Mouse (Mus musculus) forebrain, embryonic 10.5 days (tissue): Measurements from ENCODE around the gene Slc35e2. TPM values are rescaled to one million over a fixed set of nuclear protein-coding genes. Genes with fewer than 3 reads are reported as not detected.
A peak's percentile ranks its signal among the peaks of the same experiment; 100 is the strongest.
"Not testable (repeated sequence)": the region's sequence is repeated elsewhere in the genome, so short reads cannot be mapped to it uniquely, and the experiment has no call there.

ENCODE experiments used
- DNase-seq: peaks from one replicate; pipeline ENCODE4 v3.0.0-alpha.2; 2017; ENCODE audit warnings: low spot score; ENCODE audit errors: extremely low spot score
- H3K27ac ChIP-seq: fragments of 300-500 bp; sonication (generic); 2 replicates; pipeline ENCODE4 v1.5.1; 2016; ENCODE audit warnings: mild to moderate bottlenecking
- H3K27me3 ChIP-seq: fragments of 300-500 bp; sonication (generic); 2 replicates; pipeline ENCODE4 v1.6.1; 2016; ENCODE audit warnings: mild to moderate bottlenecking; ENCODE audit not compliant: poor library complexity, severe bottlenecking
- H3K36me3 ChIP-seq: fragments of 300-500 bp; sonication (generic); replicated peaks from 2 replicates; pipeline ENCODE4 v1.6.1; 2016; ENCODE audit warnings: mild to moderate bottlenecking, moderate library complexity
- H3K4me1 ChIP-seq: fragments of 300-500 bp; sonication (generic); 2 replicates; pipeline ENCODE4 v1.6.1; 2016
- H3K4me3 ChIP-seq: fragments of 300-500 bp; sonication (generic); 2 replicates; pipeline ENCODE4 v1.5.1; 2016; ENCODE audit warnings: mild to moderate bottlenecking, moderate library complexity
- H3K9me3 ChIP-seq: fragments of 300-500 bp; sonication (generic); 2 replicates; pipeline ENCODE4 v1.6.1; 2016; ENCODE audit warnings: mild to moderate bottlenecking, moderate library complexity
- WGBS: fragments of 180-500 bp; shearing (Covaris S2); methylation state at CpG from one replicate; pipeline ENCODE4 v1.1.7; 2016; 5-methylcytosine and 5-hydroxymethylcytosine counted together
- polyA plus RNA-seq: library from polyadenylated mRNA; unstranded; fragments of >200 nt; fragmentation: Nextera tagmentation; extraction: Ambion mirVana; gene quantifications from 2 replicates; pipeline ENCODE4 v1.2.1, GENCODE M21; 2016

The Slc35e2 gene
- polyA plus RNA-seq, 1 experiment from 2014 or later, result 10.7 TPM

GRCm38 (mm10) chr4:155568170-155568569 is 33.0 kb upstream of the Slc35e2 start:
- H3K4me1 ChIP-seq, result peaks cover 29% of the 10 kb centered on the region
- DNase-seq, result no peak
- H3K4me3 ChIP-seq, result no peak overlapping the region
- no peaks in the 10 kb centered on the region; the same call in 1 of the 2 replicates for H3K36me3 ChIP-seq
- no peaks in the 10 kb centered on the region for H3K27me3 ChIP-seq
- no peak overlapping the region for H3K27ac ChIP-seq
- 39% methylated on average over 2 of the region's 2 CpGs for WGBS
- H3K9me3 ChIP-seq, result no peaks in the 10 kb centered on the region

GRCm38 (mm10) chr4:155568632-155569370 is 32.4 kb upstream of the Slc35e2 start:
- Histone ChIP-seq H3K4me1 (peaks cover 28% of the 10 kb centered on the region), H3K27me3 (no peaks in the 10 kb centered on the region), H3K4me3 (no peak overlapping the region), H3K9me3 (no peaks in the 10 kb centered on the region), H3K27ac (no peak overlapping the region), H3K36me3 (no peaks in the 10 kb centered on the region; the same call in none of the 2 replicates)
- DNase-seq, result no peak
- WGBS, result 93% methylated on average over 7 of the region's 7 CpGs

GRCm38 (mm10) chr4:155569818-155570217 is 31.4 kb upstream of the Slc35e2 start:
- Histone ChIP-seq H3K27me3 (no peaks in the 10 kb centered on the region), H3K36me3 (no peaks in the 10 kb centered on the region; the same call in none of the 2 replicates), H3K4me3 (no peak overlapping the region), H3K9me3 (no peaks in the 10 kb centered on the region), H3K27ac (no peak overlapping the region), H3K4me1 (peaks cover 18% of the 10 kb centered on the region)
- DNase-seq, result no peak
- WGBS, result 92% methylated on average over 6 of the region's 6 CpGs

- not testable (repeated sequence) for H3K27ac ChIP-seq, DNase-seq, H3K9me3 ChIP-seq, H3K36me3 ChIP-seq, H3K27me3 ChIP-seq, H3K4me3 ChIP-seq
- H3K4me1 ChIP-seq, result peaks cover 13% of the 10 kb centered on the region
- WGBS, result 93% methylated on average over 11 of the region's 11 CpGs
These were observed 30.9 kb upstream of the Slc35e2 start for GRCm38 (mm10) chr4:155570315-155570714.

GRCm38 (mm10) chr4:155571442-155571841 is 29.8 kb upstream of the Slc35e2 start:
- no peak overlapping the region for H3K27ac ChIP-seq
- H3K4me3 ChIP-seq, result no peak overlapping the region

GRCm38 (mm10) chr4:155573155-155573554 is 28.1 kb upstream of the Slc35e2 start:
- no peak for DNase-seq
- no peak overlapping the region for H3K27ac ChIP-seq
- peaks cover 28% of the 10 kb centered on the region for H3K36me3 ChIP-seq
- H3K9me3 ChIP-seq, result no peaks in the 10 kb centered on the region
- H3K4me3 ChIP-seq, result no peak overlapping the region
- peaks cover 6% of the 10 kb centered on the region for H3K4me1 ChIP-seq
- WGBS, result 92% methylated on average over 2 of the region's 2 CpGs
- H3K27me3 ChIP-seq, result no peaks in the 10 kb centered on the region

More at GRCm38 (mm10) chr4:155571442-155571841, 29.8 kb upstream of the Slc35e2 start:
- Histone ChIP-seq H3K9me3 (no peaks in the 10 kb centered on the region), H3K36me3 (peaks cover 11% of the 10 kb centered on the region), H3K4me1 (peaks cover 6% of the 10 kb centered on the region), H3K27me3 (no peaks in the 10 kb centered on the region)
- 82% methylated on average over 2 of the region's 2 CpGs for WGBS
- no peak for DNase-seq

- WGBS, result 92% methylated on average over 9 of the region's 9 CpGs
- DNase-seq, result no peak
- no peak overlapping the region for H3K27ac ChIP-seq
- no peaks in the 10 kb centered on the region for H3K9me3 ChIP-seq
- no peaks in the 10 kb centered on the region for H3K27me3 ChIP-seq
- H3K4me3 ChIP-seq, result no peak overlapping the region
- H3K36me3 ChIP-seq, result peaks cover 35% of the 10 kb centered on the region
- H3K4me1 ChIP-seq, result peaks cover 6% of the 10 kb centered on the region
These were observed 27.3 kb upstream of the Slc35e2 start for GRCm38 (mm10) chr4:155573876-155574275.

- WGBS, result 92% methylated on average over 11 of the region's 11 CpGs
- Histone ChIP-seq H3K9me3 (no peaks in the 10 kb centered on the region), H3K4me1 (peaks cover 6% of the 10 kb centered on the region), H3K4me3 (no peak overlapping the region), H3K27ac (no peak overlapping the region), H3K36me3 (peaks cover 46% of the 10 kb centered on the region), H3K27me3 (no peaks in the 10 kb centered on the region)
- DNase-seq, result no peak
These were observed 26.3 kb upstream of the Slc35e2 start for GRCm38 (mm10) chr4:155574931-155575330.

- no peaks in the 10 kb centered on the region for H3K9me3 ChIP-seq
- H3K27ac ChIP-seq, result no peak overlapping the region
- no peak overlapping the region for H3K4me3 ChIP-seq
- peaks cover 6% of the 10 kb centered on the region for H3K4me1 ChIP-seq
- H3K27me3 ChIP-seq, result no peaks in the 10 kb centered on the region
- no peak for DNase-seq
- H3K36me3 ChIP-seq, result peaks cover 49% of the 10 kb centered on the region
- WGBS, result 91% methylated on average over 8 of the region's 8 CpGs
These were observed 25.7 kb upstream of the Slc35e2 start for GRCm38 (mm10) chr4:155575521-155575920.

GRCm38 (mm10) chr4:155577132-155577531 is 24.1 kb upstream of the Slc35e2 start:
- Histone ChIP-seq H3K4me1 (no peaks in the 10 kb centered on the region), H3K4me3 (no peak overlapping the region), H3K27me3 (no peaks in the 10 kb centered on the region), H3K36me3 (peaks cover 59% of the 10 kb centered on the region), H3K27ac (no peak overlapping the region), H3K9me3 (no peaks in the 10 kb centered on the region)
- no peak for DNase-seq
- WGBS, result 94% methylated on average over 9 of the region's 9 CpGs

GRCm38 (mm10) chr4:155577741-155578140 is 23.5 kb upstream of the Slc35e2 start:
- Histone ChIP-seq H3K4me1 (no peaks in the 10 kb centered on the region), H3K27me3 (no peaks in the 10 kb centered on the region), H3K4me3 (no peak overlapping the region), H3K36me3 (peaks cover 65% of the 10 kb centered on the region), H3K27ac (no peak overlapping the region), H3K9me3 (no peaks in the 10 kb centered on the region)
- DNase-seq, result no peak
- 90% methylated on average over 5 of the region's 5 CpGs for WGBS

GRCm38 (mm10) chr4:155578336-155579125 is 22.7 kb upstream of the Slc35e2 start:
- no peak overlapping the region for H3K27ac ChIP-seq
- H3K9me3 ChIP-seq, result no peaks in the 10 kb centered on the region
- no peak for DNase-seq
- 91% methylated on average over 7 of the region's 7 CpGs for WGBS
- no peak overlapping the region for H3K4me3 ChIP-seq
- H3K36me3 ChIP-seq, result peaks cover 71% of the 10 kb centered on the region
- no peaks in the 10 kb centered on the region for H3K27me3 ChIP-seq
- no peaks in the 10 kb centered on the region for H3K4me1 ChIP-seq

GRCm38 (mm10) chr4:155580420-155580819 is 20.8 kb upstream of the Slc35e2 start:
- Histone ChIP-seq H3K4me3 (no peak overlapping the region), H3K36me3 (peaks cover 88% of the 10 kb centered on the region), H3K27ac (no peak overlapping the region), H3K27me3 (no peaks in the 10 kb centered on the region), H3K4me1 (no peaks in the 10 kb centered on the region), H3K9me3 (no peaks in the 10 kb centered on the region)
- WGBS, result 31% methylated on average over 1 of the region's 1 CpGs
- peak; percentile 56 for DNase-seq
